Mouse (Mus musculus) ES-Bruce4 (cell line): ENCODE results near the gene Flt3.

Source experiments
- CTCF ChIP-seq: IDR thresholded peaks from one replicate; pipeline ENCODE4 v1.8.1; 2011; ENCODE audit warnings: low read depth, low read length
- POLR2A ChIP-seq: IDR thresholded peaks from one replicate; pipeline ENCODE4 v1.8.1; 2011; ENCODE audit warnings: low read length; ENCODE audit not compliant: insufficient read depth

GRCm38 (mm10) chr5:147338967-147339366 is 61.3 kb downstream of the Flt3 start:
- TF ChIP-seq CTCF (no peak), POLR2A (no peak)
